Mouse (Mus musculus): ENCODE measurements around the gene Marveld2.

DNA sequence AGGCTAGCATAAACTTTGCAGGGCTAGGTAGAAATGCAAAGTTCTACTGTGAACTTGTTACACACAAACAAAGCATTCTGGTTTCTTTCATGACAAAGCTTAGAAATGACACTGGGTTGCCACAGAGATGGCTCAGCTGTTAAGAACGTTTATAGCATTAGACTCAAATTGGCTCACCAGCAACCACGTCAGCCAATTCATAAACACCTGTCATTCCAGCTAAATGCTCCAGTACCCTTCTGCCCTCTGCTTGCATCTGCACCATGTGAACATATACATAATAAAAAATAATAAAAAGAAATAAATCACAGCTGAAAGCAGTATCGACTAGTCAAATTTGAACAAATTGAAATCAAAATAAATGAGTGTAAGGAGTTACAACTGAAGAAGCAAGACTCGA is 5.5 kb upstream of the Marveld2 start:
- no peak for TF ChIP-seq TCF12 (IDR thresholded peaks at IDR 0.05; ENCODE audit: insufficient read depth, poor library complexity, severe bottlenecking)
- TF ChIP-seq MYOD1 (IDR thresholded peaks at IDR 0.05; ENCODE audit: control insufficient read depth in 1 of 3, insufficient read length in 2 of 3, low read depth in 2 of 3) = peak in 2 of 3 experiments; percentile 13 to 59
- TF ChIP-seq POLR2A (IDR thresholded peaks at IDR 0.05; ENCODE audit: insufficient read length, low read depth) = no peak
- no peak for TF ChIP-seq POLR2AphosphoS2 (IDR thresholded peaks at IDR 0.05; ENCODE audit: insufficient read length, low read depth)
- TF ChIP-seq MAX (IDR thresholded peaks at IDR 0.05; ENCODE audit: low read depth) = no peak
- no peak for TF ChIP-seq USF1 (IDR thresholded peaks at IDR 0.05; ENCODE audit: low read depth)
- TF ChIP-seq E2F4 (IDR thresholded peaks at IDR 0.05; ENCODE audit: insufficient read depth) = no peak

All from myocyte (in vitro differentiated cells).